Mouse (Mus musculus): ENCODE results near the gene Apoh. TPM values are rescaled to one million over a fixed set of nuclear protein-coding genes. Genes with fewer than 3 reads are reported as not detected.
A peak's percentile ranks its signal among the peaks of the same experiment; 100 is the strongest.

The Apoh gene
- total and polyA plus RNA-seq, 3 experiments, result not detected

GRCm38 (mm10) chr11:108418540-108418939 lies 75.4 kb downstream of the Apoh start:
- Histone ChIP-seq H3K36me3 (ENCODE audit: control insufficient read depth in 1 of 2, insufficient read depth in 2 of 2, low read length in 2 of 2) (peaks cover 0 to 11% of the 10 kb centered on the region in 2 experiments; a peak in 2 of 4 replicates), H3K9ac (ENCODE audit: control insufficient read depth, low read depth, low read length, poor library complexity, severe bottlenecking) (no peak overlapping the region), H3K27me3 (ENCODE audit: control insufficient read depth in 1 of 2, insufficient read depth in 2 of 2, low read length in 2 of 2) (no peaks in the 10 kb centered on the region), H3K4me3 (ENCODE audit: control insufficient read depth in 1 of 2, insufficient read depth in 1 of 2, low read depth in 2 of 2, low read length in 2 of 2) (no peak overlapping the region), H3K4me1 (ENCODE audit: control insufficient read depth in 1 of 2, insufficient read depth in 2 of 2, low read length in 2 of 2) (peaks cover 11 to 16% of the 10 kb centered on the region in 2 experiments), H3K79me2 (ENCODE audit: control insufficient read depth, insufficient read depth, low read length, poor library complexity) (no peaks in the 10 kb centered on the region), H3K9me3 (replicated peaks; ENCODE audit: insufficient read depth, low read length) (no peaks in the 10 kb centered on the region), H3K27ac (ENCODE audit: control insufficient read depth, low read depth, low read length) (no peak overlapping the region)
- TF ChIP-seq ZMIZ1 (IDR thresholded peaks at IDR 0.05; ENCODE audit: low read depth, low read length) (no peak), SIN3A (IDR thresholded peaks at IDR 0.05; ENCODE audit: low read length) (peak; percentile 74), NRF1 (IDR thresholded peaks at IDR 0.05; ENCODE audit: insufficient read depth, low read depth, low read length, poor library complexity, severe bottlenecking) (no peak), POLR2AphosphoS2 (IDR thresholded peaks at IDR 0.05; ENCODE audit: low read length) (no peak), GATA1 (IDR thresholded peaks at IDR 0.05; ENCODE audit: low read depth, low read length) (peak; percentile 74), MYC (IDR thresholded peaks at IDR 0.05; ENCODE audit: low read depth, low read length) (peak; percentile 84; the same call in 1 of the 2 replicates), HCFC1 (IDR thresholded peaks at IDR 0.05; ENCODE audit: low read depth, low read length) (no peak), RAD21 (IDR thresholded peaks at IDR 0.05; ENCODE audit: low read depth, low read length) (peak; percentile 100), SMC3 (IDR thresholded peaks at IDR 0.05; ENCODE audit: low read depth, low read length) (peak; percentile 94), MAFK (IDR thresholded peaks at IDR 0.05; ENCODE audit: borderline replicate concordance, low read depth, low read length) (no peak), CTCF (IDR thresholded peaks at IDR 0.05 in 2 of 3, conservative IDR thresholded peaks at IDR 0.05 in 1 of 3; ENCODE audit: control insufficient read depth in 1 of 3, insufficient read depth in 1 of 3, low read depth in 2 of 3, low read length in 3 of 3, poor library complexity in 1 of 3, severe bottlenecking in 1 of 3) (peak; percentile 18 to 97 (median 63); a peak in 5 of 6 replicates), ZC3H11A (IDR thresholded peaks at IDR 0.05; ENCODE audit: low read depth, low read length) (peak; percentile 93), ZNF384 (IDR thresholded peaks at IDR 0.05; ENCODE audit: low read depth, low read length) (peak; percentile 47; the same call in 1 of the 2 replicates)
- DNase-seq (ENCODE audit: low read depth, low spot score), result peak; percentile 87

GRCm38 (mm10) chr11:108419242-108419641 lies 76.1 kb downstream of the Apoh start:
- Histone ChIP-seq H3K4me1 (ENCODE audit: control insufficient read depth in 1 of 2, insufficient read depth in 2 of 2, low read length in 2 of 2) (peaks cover 11 to 19% of the 10 kb centered on the region in 2 experiments), H3K4me3 (ENCODE audit: control insufficient read depth in 1 of 2, insufficient read depth in 1 of 2, low read depth in 2 of 2, low read length in 2 of 2) (no peak overlapping the region), H3K9ac (ENCODE audit: control insufficient read depth, low read depth, low read length, poor library complexity, severe bottlenecking) (no peak overlapping the region), H3K27me3 (ENCODE audit: control insufficient read depth in 1 of 2, insufficient read depth in 2 of 2, low read length in 2 of 2) (no peaks in the 10 kb centered on the region), H3K36me3 (ENCODE audit: control insufficient read depth in 1 of 2, insufficient read depth in 2 of 2, low read length in 2 of 2) (peaks cover 0 to 13% of the 10 kb centered on the region in 2 experiments; a peak in 2 of 4 replicates), H3K27ac (ENCODE audit: control insufficient read depth, low read depth, low read length) (no peak overlapping the region), H3K79me2 (ENCODE audit: control insufficient read depth, insufficient read depth, low read length, poor library complexity) (no peaks in the 10 kb centered on the region), H3K9me3 (replicated peaks; ENCODE audit: insufficient read depth, low read length) (no peaks in the 10 kb centered on the region)
- TF ChIP-seq MAFK (IDR thresholded peaks at IDR 0.05; ENCODE audit: borderline replicate concordance, low read depth, low read length), result no peak
- peak; percentile 72 for TF ChIP-seq TCF12 (IDR thresholded peaks at IDR 0.05; ENCODE audit: low read depth, low read length)
- peak; percentile 70 for TF ChIP-seq EP300 (IDR thresholded peaks at IDR 0.05; ENCODE audit: low read depth in 1 of 2, low read length in 2 of 2)
- TF ChIP-seq KAT2A (conservative IDR thresholded peaks at IDR 0.05; ENCODE audit: low read depth, low read length), result no peak
- TF ChIP-seq USF2 (IDR thresholded peaks at IDR 0.05; ENCODE audit: borderline replicate concordance in 1 of 2, insufficient read depth in 1 of 2, low read depth in 1 of 2, low read length in 2 of 2), result no peak
- no peak for TF ChIP-seq CHD1 (IDR thresholded peaks at IDR 0.05; ENCODE audit: low read depth, low read length)
- TF ChIP-seq GATA1 (IDR thresholded peaks at IDR 0.05; ENCODE audit: low read depth, low read length), result peak; percentile 26; the same call in 1 of the 2 replicates
- TF ChIP-seq RCOR1 (IDR thresholded peaks at IDR 0.05; ENCODE audit: low read depth, low read length), result peak; percentile 73
- TF ChIP-seq TBP (IDR thresholded peaks at IDR 0.05; ENCODE audit: low read depth, low read length), result peak; percentile 59; the same call in 1 of the 2 replicates
- TF ChIP-seq MYB (IDR thresholded peaks at IDR 0.05; ENCODE audit: low read depth, low read length), result peak; percentile 22; the same call in 1 of the 2 replicates
- TF ChIP-seq USF1 (IDR thresholded peaks at IDR 0.05; ENCODE audit: low read depth, low read length), result no peak
- peak; percentile 33; the same call in 1 of the 2 replicates for TF ChIP-seq ETS1 (IDR thresholded peaks at IDR 0.05; ENCODE audit: low read depth, low read length)
- TF ChIP-seq GABPA (IDR thresholded peaks at IDR 0.05; ENCODE audit: low read depth, low read length), result no peak
- peak; percentile 72 for DNase-seq (ENCODE audit: low read depth, low spot score)

Measured in MEL (cell line).